Mouse (Mus musculus) neural tube, embryonic 14.5 days (tissue): ENCODE measurements around the gene H2-Eb2. TPM values are rescaled to one million over a fixed set of nuclear protein-coding genes. Genes with fewer than 3 reads are reported as not detected.
"Not testable (repeated sequence)": the region's sequence is repeated elsewhere in the genome, so short reads cannot be mapped to it uniquely, and the experiment has no call there.

Experiments
- ATAC-seq: fragments of 200-750 bp; cut with Nextera tagmentation; 2 replicates; pipeline ENCODE4 v1.8.0; 2017; ENCODE audit warnings: low read depth, mild to moderate bottlenecking, moderate TSS enrichment, moderate library complexity
- H3K27ac ChIP-seq: fragments of 300-500 bp; sonication (generic); 2 replicates; pipeline ENCODE4 v1.5.1; 2014; ENCODE audit warnings: low read depth, mild to moderate bottlenecking, control low read depth, low read length, moderate library complexity, mixed read lengths
- H3K27me3 ChIP-seq: fragments of 300-500 bp; sonication (generic); 2 replicates; pipeline ENCODE4 v1.6.1; 2014; ENCODE audit warnings: low read length; ENCODE audit not compliant: control insufficient read depth, insufficient read depth
- H3K36me3 ChIP-seq: fragments of 300-500 bp; sonication (generic); 2 replicates; pipeline ENCODE4 v1.6.1; 2014; ENCODE audit warnings: low read length, mixed read lengths; ENCODE audit not compliant: control insufficient read depth, insufficient read depth
- H3K4me1 ChIP-seq: fragments of 300-500 bp; sonication (generic); 2 replicates; pipeline ENCODE4 v1.6.1; 2014; ENCODE audit warnings: low read length; ENCODE audit not compliant: control insufficient read depth, insufficient read depth
- H3K4me2 ChIP-seq: fragments of 300-500 bp; sonication (generic); 2 replicates; pipeline ENCODE4 v1.6.1; 2014; ENCODE audit warnings: mild to moderate bottlenecking, low read depth, low read length, control low read depth
- H3K4me3 ChIP-seq: fragments of 300-500 bp; sonication (generic); 2 replicates; pipeline ENCODE4 v1.5.1; 2014; ENCODE audit warnings: low read depth, low read length, control low read depth, mixed read lengths
- H3K9ac ChIP-seq: fragments of 300-500 bp; sonication (generic); replicated peaks from 2 replicates; pipeline ENCODE4 v1.6.1; 2014; ENCODE audit warnings: low read depth, mild to moderate bottlenecking, control low read depth, low read length, mixed read lengths
- H3K9me3 ChIP-seq: fragments of 300-500 bp; sonication (generic); 2 replicates; pipeline ENCODE4 v1.6.1; 2016; ENCODE audit warnings: low read length; ENCODE audit not compliant: control insufficient read depth
- WGBS: fragments of 180-500 bp; shearing (Covaris S2); extraction: QIAGEN DNeasy Blood & Tissue Kit; methylation state at CpG from one replicate; pipeline ENCODE4 v1.1.7; 2014; 5-methylcytosine and 5-hydroxymethylcytosine counted together
- polyA plus RNA-seq: library from polyadenylated mRNA; unstranded; fragments of >200 nt; fragmentation: Nextera tagmentation; extraction: Ambion mirVana; gene quantifications from 2 replicates; pipeline ENCODE4 v1.2.1, GENCODE M21; 2014

Gene H2-Eb2
- polyA plus RNA-seq, 1 experiment from 2014 or later: 0.15 TPM

GRCm38 (mm10) chr17:34310526-34310925 is 14.9 kb upstream of the H2-Eb2 start:
- not testable (repeated sequence) for H3K4me2 ChIP-seq, H3K27ac ChIP-seq, H3K4me3 ChIP-seq, ATAC-seq, H3K27me3 ChIP-seq, H3K9me3 ChIP-seq, H3K36me3 ChIP-seq, H3K9ac ChIP-seq, H3K4me1 ChIP-seq
- WGBS: 82% methylated on average over 3 of the region's 3 CpGs

GRCm38 (mm10) chr17:34312185-34312584 is 13.3 kb upstream of the H2-Eb2 start:
- H3K27ac ChIP-seq: no peak overlapping the region
- H3K4me3 ChIP-seq: no peak overlapping the region
- WGBS: 88% methylated on average over 1 of the region's 1 CpGs
- H3K9me3 ChIP-seq: no peaks in the 10 kb centered on the region
- H3K4me2 ChIP-seq: no peak overlapping the region
- no peaks in the 10 kb centered on the region for H3K4me1 ChIP-seq
- no peak overlapping the region for H3K9ac ChIP-seq
- H3K27me3 ChIP-seq: no peaks in the 10 kb centered on the region
- no peak for ATAC-seq
- H3K36me3 ChIP-seq: no peaks in the 10 kb centered on the region

GRCm38 (mm10) chr17:34313393-34313792 is 12.1 kb upstream of the H2-Eb2 start:
- Histone ChIP-seq H3K27ac (no peak overlapping the region), H3K9me3 (no peaks in the 10 kb centered on the region), H3K4me3 (no peak overlapping the region), H3K4me1 (no peaks in the 10 kb centered on the region), H3K4me2 (no peak overlapping the region), H3K36me3 (no peaks in the 10 kb centered on the region), H3K9ac (no peak overlapping the region), H3K27me3 (no peaks in the 10 kb centered on the region)
- WGBS: 28% methylated on average over 3 of the region's 3 CpGs
- peak; percentile 68; the same call in 1 of the 2 replicates for ATAC-seq

- Histone ChIP-seq H3K4me3 (no peak overlapping the region), H3K4me1 (no peaks in the 10 kb centered on the region), H3K9me3 (no peaks in the 10 kb centered on the region), H3K27me3 (no peaks in the 10 kb centered on the region), H3K9ac (no peak overlapping the region), H3K27ac (no peak overlapping the region), H3K4me2 (no peak overlapping the region), H3K36me3 (no peaks in the 10 kb centered on the region)
- WGBS: 74% methylated on average over 9 of the region's 9 CpGs
- ATAC-seq: no peak
Measured at GRCm38 (mm10) chr17:34314286-34314685, 11.2 kb upstream of the H2-Eb2 start.

- no peak for ATAC-seq
- Histone ChIP-seq H3K4me3 (no peak overlapping the region), H3K4me2 (no peak overlapping the region), H3K9me3 (no peaks in the 10 kb centered on the region), H3K27me3 (no peaks in the 10 kb centered on the region), H3K9ac (no peak overlapping the region), H3K4me1 (no peaks in the 10 kb centered on the region), H3K27ac (no peak overlapping the region), H3K36me3 (no peaks in the 10 kb centered on the region)
- WGBS: 73% methylated on average over 1 of the region's 1 CpGs
Measured at GRCm38 (mm10) chr17:34315512-34315911, 10.0 kb upstream of the H2-Eb2 start.

- H3K36me3 ChIP-seq: no peaks in the 10 kb centered on the region
- WGBS: 75% methylated on average over 2 of the region's 2 CpGs
- H3K9me3 ChIP-seq: no peaks in the 10 kb centered on the region
- no peak overlapping the region for H3K9ac ChIP-seq
- no peak overlapping the region for H3K27ac ChIP-seq
- H3K4me1 ChIP-seq: no peaks in the 10 kb centered on the region
- no peak for ATAC-seq
- no peak overlapping the region for H3K4me2 ChIP-seq
- H3K4me3 ChIP-seq: no peak overlapping the region
- H3K27me3 ChIP-seq: no peaks in the 10 kb centered on the region
Measured at GRCm38 (mm10) chr17:34316697-34317096, 8.8 kb upstream of the H2-Eb2 start.

- H3K27ac ChIP-seq: no peak overlapping the region
- 64% methylated on average over 2 of the region's 2 CpGs for WGBS
- H3K9me3 ChIP-seq: no peaks in the 10 kb centered on the region
- no peak overlapping the region for H3K9ac ChIP-seq
- no peak for ATAC-seq
- no peak overlapping the region for H3K4me3 ChIP-seq
- H3K4me2 ChIP-seq: no peak overlapping the region
- H3K27me3 ChIP-seq: no peaks in the 10 kb centered on the region
- H3K36me3 ChIP-seq: no peaks in the 10 kb centered on the region
- H3K4me1 ChIP-seq: no peaks in the 10 kb centered on the region
Measured at GRCm38 (mm10) chr17:34317275-34317674, 8.2 kb upstream of the H2-Eb2 start.

- H3K4me3 ChIP-seq: no peak overlapping the region
- no peaks in the 10 kb centered on the region for H3K36me3 ChIP-seq
- no peaks in the 10 kb centered on the region for H3K4me1 ChIP-seq
- ATAC-seq: no peak
- no peak overlapping the region for H3K9ac ChIP-seq
- no peak overlapping the region for H3K4me2 ChIP-seq
- 89% methylated on average over 3 of the region's 3 CpGs for WGBS
- no peaks in the 10 kb centered on the region for H3K9me3 ChIP-seq
- H3K27ac ChIP-seq: no peak overlapping the region
- no peaks in the 10 kb centered on the region for H3K27me3 ChIP-seq
Measured at GRCm38 (mm10) chr17:34326373-34326772, 908 bp downstream of the H2-Eb2 start.

GRCm38 (mm10) chr17:34329807-34330206 is 4.3 kb downstream of the H2-Eb2 start:
- Histone ChIP-seq H3K27ac (no peak overlapping the region), H3K4me2 (no peak overlapping the region), H3K9ac (no peak overlapping the region), H3K36me3 (no peaks in the 10 kb centered on the region), H3K4me1 (no peaks in the 10 kb centered on the region), H3K4me3 (no peak overlapping the region), H3K27me3 (no peaks in the 10 kb centered on the region), H3K9me3 (no peaks in the 10 kb centered on the region)
- WGBS: 38% methylated on average over 2 of the region's 2 CpGs
- ATAC-seq: no peak

- no peak overlapping the region for H3K4me2 ChIP-seq
- no peak overlapping the region for H3K4me3 ChIP-seq
- WGBS: 96% methylated on average over 1 of the region's 1 CpGs
- no peak overlapping the region for H3K27ac ChIP-seq
- no peaks in the 10 kb centered on the region for H3K36me3 ChIP-seq
- H3K27me3 ChIP-seq: no peaks in the 10 kb centered on the region
- no peaks in the 10 kb centered on the region for H3K9me3 ChIP-seq
- H3K4me1 ChIP-seq: no peaks in the 10 kb centered on the region
- ATAC-seq: no peak
- H3K9ac ChIP-seq: no peak overlapping the region
Measured at GRCm38 (mm10) chr17:34331200-34331599, 5.7 kb downstream of the H2-Eb2 start.
